Mouse (Mus musculus): Measurements from ENCODE around the gene Mvk.

The Mvk gene

GRCm38 (mm10) chr5:114443566-114444367 is at the start of gene Mvk, which contains the start of gene Mmab:
TSS of gene Mvk (plus strand) at chr5:114444269.
TSS of gene Mmab (minus strand) at chr5:114444060.
- DNase-seq (ENCODE audit: low spot score in 2 of 2), result peak; percentile 95 to 96

GRCm38 (mm10) chr5:114406592-114406991 is 37.5 kb upstream of the Mvk start:
- DNase-seq (ENCODE audit: low spot score in 2 of 2), result no peak

- no peak for DNase-seq (ENCODE audit: low spot score in 2 of 2)
Measured at GRCm38 (mm10) chr5:114407269-114407668, 36.8 kb upstream of the Mvk start.

- DNase-seq (ENCODE audit: low spot score in 2 of 2), result no peak
Measured at GRCm38 (mm10) chr5:114407810-114408209, 36.3 kb upstream of the Mvk start.

- no peak for DNase-seq (ENCODE audit: low spot score in 2 of 2)
Measured at GRCm38 (mm10) chr5:114408846-114409245, 35.2 kb upstream of the Mvk start.

GRCm38 (mm10) chr5:114410429-114410828 is 33.6 kb upstream of the Mvk start:
- no peak for DNase-seq (ENCODE audit: low spot score in 2 of 2)

GRCm38 (mm10) chr5:114412361-114412998 is 31.6 kb upstream of the Mvk start:
- no peak for DNase-seq (ENCODE audit: low spot score in 2 of 2)

- peak in 1 of 2 experiments; percentile 10 for DNase-seq (ENCODE audit: low spot score in 2 of 2)
Measured at GRCm38 (mm10) chr5:114413067-114413735, 30.9 kb upstream of the Mvk start.

GRCm38 (mm10) chr5:114415606-114416005 is 28.5 kb upstream of the Mvk start:
- DNase-seq (ENCODE audit: low spot score in 2 of 2), result no peak

GRCm38 (mm10) chr5:114416855-114417254 is 27.2 kb upstream of the Mvk start:
- DNase-seq (ENCODE audit: low spot score in 2 of 2), result no peak

GRCm38 (mm10) chr5:114418541-114418940 is 25.5 kb upstream of the Mvk start:
- DNase-seq (ENCODE audit: low spot score in 2 of 2), result no peak

GRCm38 (mm10) chr5:114421561-114422298 is 22.3 kb upstream of the Mvk start:
- no peak for DNase-seq (ENCODE audit: low spot score in 2 of 2)

GRCm38 (mm10) chr5:114422591-114422990 is 21.5 kb upstream of the Mvk start:
- DNase-seq (ENCODE audit: low spot score in 2 of 2), result no peak

GRCm38 (mm10) chr5:114423961-114424360 is 20.1 kb upstream of the Mvk start:
- no peak for DNase-seq (ENCODE audit: low spot score in 2 of 2)

- no peak for DNase-seq (ENCODE audit: low spot score in 2 of 2)
Measured at GRCm38 (mm10) chr5:114426732-114427131, 17.3 kb upstream of the Mvk start.

- DNase-seq (ENCODE audit: low spot score in 2 of 2), result no peak
Measured at GRCm38 (mm10) chr5:114428621-114429020, 15.4 kb upstream of the Mvk start.

- no peak for DNase-seq (ENCODE audit: low spot score in 2 of 2)
Measured at GRCm38 (mm10) chr5:114429781-114430180, 14.3 kb upstream of the Mvk start.

GRCm38 (mm10) chr5:114434359-114434758 is 9.7 kb upstream of the Mvk start:
- DNase-seq (ENCODE audit: low spot score in 2 of 2), result no peak

GRCm38 (mm10) chr5:114435588-114435987 is 8.5 kb upstream of the Mvk start:
- no peak for DNase-seq (ENCODE audit: low spot score in 2 of 2)

- DNase-seq (ENCODE audit: low spot score in 2 of 2), result no peak
Measured at GRCm38 (mm10) chr5:114444368-114444692, 261 bp downstream of the Mvk start.

- no peak for DNase-seq (ENCODE audit: low spot score in 2 of 2)
Measured at GRCm38 (mm10) chr5:114449011-114449410, 4.9 kb downstream of the Mvk start.

GRCm38 (mm10) chr5:114456287-114456686 is 12.2 kb downstream of the Mvk start:
- no peak for DNase-seq (ENCODE audit: low spot score in 2 of 2)

Data from urinary bladder, adult 18-20 months (tissue).